Comparison of ENCODE assay signal across 8 mouse cellular contexts in genomic region chr5:21056595-21056994, GRCm38 (mm10). TPM values are rescaled to one million over a fixed set of nuclear protein-coding genes. Genes with fewer than 3 reads are reported as not detected.
DNase-seq lines count a peak whose midpoint lies in the region; ATAC-seq and TF ChIP-seq lines count a peak whose summit lies in the region.

No protein-coding gene starts in this region.

- DNase-seq in left cerebral cortex, adult 2 months (ENCODE audit: extremely low spot score in 1 of 2, low spot score in 2 of 2) = no peak
- no peak for DNase-seq in left cerebral cortex, adult 9 months (ENCODE audit: low spot score in 2 of 2)
- no peak for DNase-seq in embryonic facial prominence, embryonic 10.5 days (ENCODE audit: low spot score)
- no peak for DNase-seq in hindbrain, postnatal 0 days (ENCODE audit: low spot score)
- peak; percentile 5 for DNase-seq in midbrain, postnatal 0 days (ENCODE audit: low spot score)
- DNase-seq in right cerebral cortex, postnatal 25 days = no peak
- no peak for DNase-seq in natural killer cell, adult 2 months (ENCODE audit: low spot score in 2 of 2)
- DNase-seq in layer of hippocampus, postnatal 10 days (ENCODE audit: low spot score in 2 of 2) = no peak

- peak overlapping the region; percentile 91 for H3K27ac ChIP-seq in left cerebral cortex, adult 2 months
- peak overlapping the region; percentile 99 for H3K27ac ChIP-seq in embryonic facial prominence, embryonic 10.5 days (replicated peaks)
- peak overlapping the region; percentile 97 for H3K27ac ChIP-seq in hindbrain, postnatal 0 days
- peak overlapping the region; percentile 97 for H3K27ac ChIP-seq in midbrain, postnatal 0 days (ENCODE audit: low read depth, low read length)

- WGBS in embryonic facial prominence, embryonic 10.5 days = 15% methylated on average over 8 of the region's 8 CpGs
- WGBS in hindbrain, postnatal 0 days = 9% methylated on average over 8 of the region's 8 CpGs
- WGBS in midbrain, postnatal 0 days = 10% methylated on average over 8 of the region's 8 CpGs

- no peaks in the 10 kb centered on the region for H3K27me3 ChIP-seq in embryonic facial prominence, embryonic 10.5 days (replicated peaks; ENCODE audit: low read depth, poor library complexity, severe bottlenecking)
- no peaks in the 10 kb centered on the region for H3K27me3 ChIP-seq in hindbrain, postnatal 0 days (ENCODE audit: insufficient read depth, low read length)
- H3K27me3 ChIP-seq in midbrain, postnatal 0 days (ENCODE audit: insufficient read depth, low read length) = no peaks in the 10 kb centered on the region

- H3K4me1 ChIP-seq in embryonic facial prominence, embryonic 10.5 days = peaks cover 21% of the 10 kb centered on the region
- H3K4me1 ChIP-seq in hindbrain, postnatal 0 days (ENCODE audit: insufficient read depth, low read length) = peaks cover 6% of the 10 kb centered on the region
- peaks cover 9% of the 10 kb centered on the region; the same call in 1 of the 2 replicates for H3K4me1 ChIP-seq in midbrain, postnatal 0 days (ENCODE audit: insufficient read depth, low read length)

- TF ChIP-seq CTCF in left cerebral cortex, adult 2 months (IDR thresholded peaks at IDR 0.05) = no peak
- no peak for TF ChIP-seq CTCF in hindbrain, postnatal 0 days (IDR thresholded peaks at IDR 0.05; ENCODE audit: low read depth)
- no peak for TF ChIP-seq CTCF in midbrain, postnatal 0 days (IDR thresholded peaks at IDR 0.05)

- peak overlapping the region; percentile 63 for H3K4me2 ChIP-seq in hindbrain, postnatal 0 days (ENCODE audit: low read depth, low read length)
- peak overlapping the region; percentile 61 for H3K4me2 ChIP-seq in midbrain, postnatal 0 days (ENCODE audit: low read depth, low read length, poor library complexity, severe bottlenecking)

- H3K9ac ChIP-seq in hindbrain, postnatal 0 days (replicated peaks; ENCODE audit: low read length) = peak overlapping the region; percentile 90
- H3K9ac ChIP-seq in midbrain, postnatal 0 days (replicated peaks; ENCODE audit: low read length, poor library complexity, severe bottlenecking) = peak overlapping the region; percentile 97

- H3K4me3 ChIP-seq in left cerebral cortex, adult 2 months = peak overlapping the region; percentile 92
- H3K4me3 ChIP-seq in embryonic facial prominence, embryonic 10.5 days = peak overlapping the region; percentile 97
- peak overlapping the region; percentile 85 for H3K4me3 ChIP-seq in hindbrain, postnatal 0 days (ENCODE audit: low read length)
- H3K4me3 ChIP-seq in midbrain, postnatal 0 days (ENCODE audit: low read depth, low read length) = peak overlapping the region; percentile 100

- intact Hi-C loops in left cerebral cortex, adult 2 months (cut with DNase I) = loop anchor here (1.0 to 10.0 kb wide), 3 partner anchors 105 to 588 kb away; partner anchors contain the start of genes Armc10 and Fbxl13

- no peaks in the 10 kb centered on the region for H3K9me3 ChIP-seq in embryonic facial prominence, embryonic 10.5 days
- no peaks in the 10 kb centered on the region for H3K9me3 ChIP-seq in hindbrain, postnatal 0 days (ENCODE audit: low read length)
- H3K9me3 ChIP-seq in midbrain, postnatal 0 days (ENCODE audit: low read length) = no peaks in the 10 kb centered on the region

- no peaks in the 10 kb centered on the region for H3K36me3 ChIP-seq in embryonic facial prominence, embryonic 10.5 days (replicated peaks)
- H3K36me3 ChIP-seq in hindbrain, postnatal 0 days (ENCODE audit: insufficient read depth, low read length) = no peaks in the 10 kb centered on the region
- no peaks in the 10 kb centered on the region for H3K36me3 ChIP-seq in midbrain, postnatal 0 days (ENCODE audit: insufficient read depth, low read length)

- no peak for ATAC-seq in hindbrain, postnatal 0 days
- no peak for ATAC-seq in midbrain, postnatal 0 days (ENCODE audit: low FRiP score)

RNA-seq across cellular contexts. Expression of gene Ptpn12, which starts 0.9 kb away (rescaled TPM):
- total RNA-seq in left cerebral cortex, adult 2 months (2021) = 10 to 100 TPM; 40.4 to 42.2 TPM
- polyA plus RNA-seq in embryonic facial prominence, embryonic 10.5 days (2016; fragmentation: Nextera tagmentation; extraction: Ambion mirVana) = 22.6 and 25.6 TPM in 2 replicates
- total RNA-seq in hindbrain, postnatal 0 days (2014; rRNA removed) = 20.6 and 23.0 TPM in 2 replicates
- 11.5 and 11.6 TPM in 2 replicates for polyA plus RNA-seq in hindbrain, postnatal 0 days (2015; fragmentation: Nextera tagmentation; extraction: Ambion mirVana)
- 28.2 and 33.1 TPM in 2 replicates for total RNA-seq in midbrain, postnatal 0 days (2014; rRNA removed)
- 9.2 and 10.8 TPM in 2 replicates for polyA plus RNA-seq in midbrain, postnatal 0 days (2015; fragmentation: Nextera tagmentation; extraction: Ambion mirVana)
- 10 to 100 TPM; 46.1 to 49.7 TPM for total RNA-seq in layer of hippocampus, postnatal 10 days (2021)
